Mouse (Mus musculus): ENCODE results near the gene Ap2a1.
"Not testable (repeated sequence)": the region's sequence is repeated elsewhere in the genome, so short reads cannot be mapped to it uniquely, and the experiment has no call there.

DNA sequence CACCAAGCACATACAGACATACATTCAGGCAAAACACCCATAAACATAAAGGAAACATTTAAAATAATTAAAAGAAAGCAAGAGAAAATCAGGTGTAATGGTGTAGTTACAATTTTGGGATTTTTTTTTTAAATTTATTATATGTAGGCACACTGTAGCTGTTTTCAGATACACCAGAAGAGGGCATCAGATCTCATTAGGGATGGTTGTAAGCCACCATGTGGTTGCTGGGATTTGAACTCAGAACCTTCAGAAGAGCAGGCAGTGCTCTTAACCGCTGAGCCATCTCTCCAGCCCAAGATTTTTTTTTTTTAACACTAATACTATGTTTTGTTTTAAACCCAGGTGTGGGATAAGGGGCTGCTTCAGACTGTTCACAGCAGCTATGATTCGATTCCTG, 57.5 kb downstream of the Ap2a1 start:
- not testable (repeated sequence) for TF ChIP-seq POLR2A, CTCF (IDR thresholded peaks at IDR 0.05; ENCODE audit: extremely low read depth, insufficient read depth, low read length)

Measured in cortical plate, adult 2 months (tissue).